Mouse (Mus musculus) NIH3T3 (cell line): ENCODE results near the gene Ddah1.
A peak's percentile ranks its signal among the peaks of the same experiment; 100 is the strongest.

Experiments
- DNase-seq: peaks from one replicate; pipeline ENCODE4 v3.0.0-alpha.2; 2012; ENCODE audit warnings: low read depth

Ddah1 gene

DNA sequence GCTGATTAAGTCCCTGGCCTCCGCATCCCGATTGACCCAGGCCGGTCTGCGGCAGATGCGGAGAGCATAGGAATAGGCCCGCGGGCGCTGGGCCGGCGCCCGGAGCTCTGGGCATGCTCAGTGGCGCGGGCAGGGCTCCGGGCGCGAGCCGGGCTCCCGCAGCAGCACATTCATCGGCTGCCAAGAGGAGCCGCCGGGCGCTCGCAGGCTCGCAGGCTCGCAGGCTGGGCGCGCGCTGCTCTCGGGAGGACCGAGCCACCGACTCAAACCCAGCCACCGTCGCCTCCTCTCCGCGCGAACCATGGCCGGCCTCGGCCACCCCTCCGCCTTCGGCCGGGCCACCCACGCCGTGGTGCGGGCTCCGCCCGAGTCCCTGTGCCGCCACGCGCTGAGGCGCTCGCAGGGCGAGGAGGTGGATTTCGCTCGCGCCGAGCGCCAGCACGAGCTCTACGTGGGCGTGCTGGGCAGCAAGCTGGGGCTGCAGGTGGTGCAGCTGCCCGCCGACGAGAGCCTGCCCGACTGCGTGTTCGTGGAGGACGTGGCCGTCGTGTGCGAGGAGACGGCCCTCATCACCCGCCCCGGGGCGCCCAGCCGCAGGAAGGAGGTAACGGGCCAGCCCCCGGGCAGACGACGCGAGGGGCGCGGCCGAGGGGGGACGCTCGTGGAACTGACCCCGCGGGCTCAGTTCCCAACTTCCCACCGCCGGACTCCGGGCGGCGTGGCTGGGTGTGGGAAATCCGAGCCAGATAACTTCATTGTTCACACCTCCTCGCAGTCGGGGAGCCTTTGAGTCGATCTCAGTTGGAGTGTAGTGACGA, at the start of gene Ddah1:
Ddah1 (plus strand) TSS at position 115 of the 818 bp plus-strand sequence.
- DNase-seq: peak; percentile 84

DNA sequence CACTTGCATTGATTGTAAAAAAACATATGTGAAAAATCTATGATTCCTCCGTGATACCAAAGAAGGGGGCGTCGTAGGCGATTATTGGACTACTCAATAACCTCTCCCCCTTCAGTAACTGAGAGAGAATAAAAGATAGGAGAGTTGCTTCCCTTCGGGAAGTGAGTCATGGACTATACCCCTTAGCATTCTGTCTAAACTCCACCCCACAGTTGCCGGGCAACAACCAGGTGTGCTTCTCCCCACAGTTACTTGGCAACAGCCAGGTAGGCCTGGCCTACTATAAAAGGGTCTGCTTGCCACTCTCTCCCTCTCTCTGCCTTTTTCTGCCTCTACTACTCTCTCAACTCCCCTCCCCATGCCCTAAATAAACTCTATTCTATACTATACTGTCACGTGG, 42.6 kb upstream of the Ddah1 start:
- no peak for DNase-seq

DNA sequence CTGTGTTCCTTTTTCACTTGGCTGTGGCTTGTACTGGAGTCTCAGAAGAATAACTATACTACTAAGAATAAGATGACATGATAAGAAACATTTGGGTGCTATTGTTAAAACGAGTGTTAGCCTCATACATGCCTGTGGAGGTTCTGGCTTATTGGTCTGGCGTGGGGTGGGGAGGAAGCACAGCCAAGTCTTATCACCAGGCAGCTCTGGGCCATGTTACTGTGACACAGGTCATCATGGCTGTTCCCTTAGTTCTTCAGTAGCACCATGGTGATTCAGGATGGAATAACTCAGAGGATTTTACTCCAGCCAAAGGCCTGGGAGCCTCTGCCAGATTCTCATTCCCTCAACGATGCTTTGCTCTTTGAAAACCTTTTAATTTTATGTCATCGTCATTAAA, 38.8 kb upstream of the Ddah1 start:
- no peak for DNase-seq

DNA sequence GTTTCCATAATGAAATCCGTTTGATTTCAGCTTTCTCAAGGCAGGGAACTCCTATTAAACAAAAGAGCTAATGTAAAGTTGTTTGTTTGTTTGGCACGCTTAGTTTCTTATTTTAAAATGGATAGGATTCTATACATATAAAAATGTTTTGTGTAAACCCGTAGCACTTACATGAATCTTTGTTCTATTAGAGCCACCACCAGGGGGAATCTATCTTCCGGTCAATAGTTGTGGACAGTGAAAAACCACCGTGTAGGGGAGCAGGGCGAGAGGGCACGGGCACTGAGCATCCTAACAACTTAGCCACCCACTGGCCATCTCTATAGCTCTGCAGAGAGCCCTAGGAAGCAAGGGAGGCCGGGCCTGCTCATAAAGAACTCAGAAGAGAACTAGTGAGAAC, 33.4 kb upstream of the Ddah1 start:
- peak; percentile 36 for DNase-seq

- DNase-seq: peak; percentile 45
These were observed 30.1 kb upstream of the Ddah1 start for GRCm38 (mm10) chr3:145728336-145728735.

GRCm38 (mm10) chr3:145729531-145729930, 28.9 kb upstream of the Ddah1 start:
- DNase-seq: peak; percentile 75

- no peak for DNase-seq
These were observed 28.4 kb upstream of the Ddah1 start for GRCm38 (mm10) chr3:145730092-145730491.

DNA sequence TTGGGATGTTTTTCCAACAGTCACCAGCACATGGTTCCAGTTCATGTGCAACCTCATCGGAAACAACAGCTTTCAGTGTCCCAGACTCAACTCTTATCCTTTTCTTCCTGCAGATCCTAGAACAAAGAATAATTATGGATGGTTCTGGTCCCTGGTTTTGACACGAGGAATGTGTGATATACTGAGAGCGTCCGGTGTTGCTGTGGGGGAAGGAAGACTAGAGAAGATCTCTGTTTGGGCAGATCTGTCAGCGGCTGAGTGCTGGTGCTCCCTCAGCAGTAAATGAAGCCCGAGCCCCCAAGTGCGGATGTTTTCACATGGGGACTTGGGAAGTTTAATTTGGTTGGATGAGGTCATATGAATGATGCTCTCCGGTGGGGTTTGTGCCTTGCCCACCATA, 23.6 kb upstream of the Ddah1 start:
- DNase-seq: no peak

DNA sequence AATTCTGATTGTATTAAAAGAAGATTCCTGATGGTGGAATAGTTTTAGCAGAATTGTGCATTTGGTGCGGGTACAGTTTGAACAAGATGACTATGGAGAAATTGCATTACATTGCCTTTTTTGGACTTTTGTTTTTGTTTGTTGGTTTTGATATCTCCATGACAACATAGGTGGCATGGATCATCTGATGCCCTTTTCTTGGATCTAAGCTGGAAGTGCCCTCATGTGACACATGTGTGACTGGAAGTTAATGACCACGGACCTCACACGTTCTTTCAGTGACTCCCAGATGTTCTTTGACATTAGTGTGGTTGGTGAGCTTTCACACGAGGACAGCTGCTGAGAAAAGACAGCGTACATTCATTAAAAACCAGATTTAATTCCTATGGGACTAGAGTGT, 21.9 kb upstream of the Ddah1 start:
- no peak for DNase-seq

GRCm38 (mm10) chr3:145738662-145739061, 19.8 kb upstream of the Ddah1 start:
- peak; percentile 35 for DNase-seq

DNA sequence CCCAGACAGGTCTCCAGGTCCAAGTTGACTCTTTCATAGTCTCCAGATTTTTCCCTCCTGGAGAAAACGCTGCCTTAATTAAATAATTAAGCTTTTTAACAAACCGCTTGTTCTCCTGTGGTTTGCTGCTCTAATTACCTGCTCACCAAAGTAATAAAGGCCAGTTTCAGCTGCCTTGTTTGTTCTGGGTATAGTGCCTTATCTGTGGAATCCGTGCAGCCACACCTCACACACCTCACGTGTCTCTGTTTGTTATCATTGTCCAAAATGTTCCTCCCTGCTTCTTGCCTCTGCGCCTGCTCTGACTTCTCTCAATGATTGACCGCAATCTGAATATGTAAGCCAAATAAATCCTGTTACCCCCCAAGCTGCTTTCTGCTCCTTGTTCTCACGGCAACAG, 18.6 kb upstream of the Ddah1 start:
- DNase-seq: no peak

- DNase-seq: no peak
These were observed 15.4 kb upstream of the Ddah1 start for GRCm38 (mm10) chr3:145743050-145743449.

DNA sequence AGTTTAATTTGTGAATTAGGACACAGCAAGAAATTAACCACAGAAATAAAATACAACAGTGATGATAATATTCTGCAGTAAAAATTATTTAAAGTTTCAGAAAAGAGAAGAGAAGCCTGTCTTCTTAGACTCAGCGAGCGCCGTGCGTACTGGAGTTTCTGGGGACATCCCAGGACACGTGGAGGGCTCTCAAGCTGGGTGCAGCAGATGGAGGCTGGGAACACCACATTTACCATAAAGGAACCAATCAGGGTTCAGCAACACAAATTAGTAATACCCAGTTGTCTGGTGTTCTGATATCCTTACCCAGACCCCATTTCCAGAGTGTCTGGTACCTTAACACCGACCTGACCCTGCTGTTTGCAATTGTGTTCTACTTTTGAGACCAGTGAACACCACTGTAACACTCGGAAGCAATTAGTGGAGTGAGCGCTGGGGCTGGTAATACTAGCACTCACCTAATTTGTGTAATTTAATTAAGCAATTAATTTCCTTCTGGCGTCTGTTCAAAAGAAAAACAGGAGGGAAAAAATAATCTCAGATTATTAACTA, 14.9 kb upstream of the Ddah1 start:
- no peak for DNase-seq

- DNase-seq: no peak
These were observed 9.8 kb upstream of the Ddah1 start for GRCm38 (mm10) chr3:145748626-145749025.

GRCm38 (mm10) chr3:145756457-145756856, 2.0 kb upstream of the Ddah1 start:
- DNase-seq: no peak

DNA sequence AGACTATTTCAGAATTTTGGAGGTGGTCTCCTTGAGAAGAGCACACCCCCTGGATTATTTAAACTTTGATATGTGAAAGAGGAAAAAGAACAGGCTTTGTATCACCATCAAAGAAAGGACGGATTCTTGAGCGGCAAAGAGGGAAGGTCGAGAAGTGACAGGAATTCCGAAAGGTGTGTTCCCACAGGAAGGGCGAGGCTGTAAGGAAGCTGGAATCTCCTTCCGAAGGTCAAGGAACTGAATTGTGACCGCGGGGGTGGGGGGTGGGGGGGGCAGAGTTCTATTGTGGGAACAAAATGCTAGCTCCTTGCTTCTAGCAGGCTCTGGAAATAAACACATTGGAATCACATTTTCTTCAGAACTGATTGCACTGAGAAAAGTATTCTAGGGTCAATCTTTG, 1.3 kb upstream of the Ddah1 start:
- no peak for DNase-seq

- no peak for DNase-seq
These were observed 631 bp upstream of the Ddah1 start for GRCm38 (mm10) chr3:145757844-145758243.

- no peak for DNase-seq
These were observed 1.1 kb downstream of the Ddah1 start for GRCm38 (mm10) chr3:145759379-145760209.

DNA sequence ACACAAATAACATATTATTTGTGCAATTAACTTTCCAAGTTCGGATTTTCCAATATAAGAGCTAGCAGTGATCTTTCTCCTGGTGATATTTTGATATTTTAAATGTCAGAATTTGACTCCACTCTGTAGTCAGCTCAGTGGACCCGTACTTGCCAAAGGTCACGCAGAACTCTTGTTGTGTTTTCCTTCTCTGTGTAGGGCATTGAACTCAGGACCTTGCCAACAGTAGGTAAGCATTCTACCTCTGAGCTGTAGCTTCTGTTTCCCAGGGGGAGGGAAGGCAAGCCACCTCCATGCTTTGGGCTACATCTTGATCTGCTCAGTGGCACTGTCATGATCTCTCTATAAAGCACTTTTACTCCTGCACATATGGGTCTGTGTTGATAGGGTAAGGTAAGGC, 2.1 kb downstream of the Ddah1 start:
- no peak for DNase-seq

- peak; percentile 80 for DNase-seq
These were observed 3.2 kb downstream of the Ddah1 start for GRCm38 (mm10) chr3:145761501-145762170.

DNA sequence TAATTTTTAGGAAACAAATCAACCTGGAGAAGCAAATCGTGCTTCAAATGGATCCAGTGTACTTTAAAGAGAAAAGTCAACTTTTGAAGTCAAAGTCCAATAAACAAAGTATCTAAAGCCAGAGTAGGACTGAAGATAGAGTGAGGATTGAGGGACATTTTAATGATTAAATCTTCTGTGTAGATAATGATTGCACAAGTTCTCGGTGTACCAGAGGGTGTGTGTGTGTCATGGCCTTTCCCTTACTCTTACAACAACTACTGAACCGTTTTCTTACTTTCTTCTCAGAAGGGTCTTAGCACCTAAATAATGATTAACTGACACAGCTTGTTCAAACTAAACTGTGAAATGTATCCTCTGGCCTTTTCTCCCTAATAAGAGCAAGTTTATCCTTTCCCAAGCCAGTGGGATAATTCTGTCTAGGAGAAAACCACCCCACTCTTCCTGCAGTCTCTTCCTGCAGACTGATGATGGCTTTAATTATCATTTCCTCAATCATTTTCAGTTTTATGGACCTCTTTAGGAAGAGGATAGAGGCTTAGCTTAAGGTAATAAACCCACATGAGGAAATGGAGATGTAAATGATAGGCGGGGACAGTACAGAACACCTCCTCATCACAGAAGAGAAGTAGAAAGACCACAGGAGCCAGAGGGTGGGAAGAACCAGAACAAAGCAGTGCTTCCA, 4.6 kb downstream of the Ddah1 start:
- no peak for DNase-seq

DNA sequence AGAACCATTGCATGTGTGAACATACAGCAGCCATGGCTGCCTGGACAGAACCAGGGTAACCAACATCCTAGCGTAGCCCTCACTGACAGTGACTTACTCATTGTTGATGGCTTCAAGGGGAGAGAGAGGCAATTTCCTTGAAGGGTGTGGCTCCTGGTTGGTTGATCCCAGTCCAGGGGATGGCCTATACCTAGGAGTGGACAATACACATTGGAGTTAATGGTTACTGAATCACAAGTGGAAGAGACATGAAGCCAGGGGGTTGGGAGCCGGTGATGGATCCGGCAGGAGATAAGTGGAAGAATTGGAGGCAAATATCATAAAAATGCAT, 5.1 kb downstream of the Ddah1 start:
- no peak for DNase-seq
